Mouse (Mus musculus): ENCODE measurements at regions not wholly inside any gene's neighbourhood (a gene's known extent, or its start where the extent isn't known, plus 50 kb on each side); places are given as distances from the start of the nearest gene placed in this dataset.

GRCm38 (mm10) chr10:122566601-122567000, 112.0 kb upstream of the Ppm1h start:
- H3K4me2 ChIP-seq (replicated peaks), result no peak overlapping the region
- H3K4me1 ChIP-seq, result no peaks in the 10 kb centered on the region
- H3K9me3 ChIP-seq (replicated peaks), result no peaks in the 10 kb centered on the region
- WGBS, result 61% methylated on average over 4 of the region's 4 CpGs
- H3K9ac ChIP-seq, result no peak overlapping the region
- H3K27me3 ChIP-seq, result no peaks in the 10 kb centered on the region
- ATAC-seq (ENCODE audit: insufficient number of reproducible peaks, low FRiP score, low TSS enrichment, low read depth), result no peak
- no peak overlapping the region for H3K4me3 ChIP-seq (replicated peaks)
- H3K27ac ChIP-seq (replicated peaks), result no peak overlapping the region
- H3K36me3 ChIP-seq, result no peaks in the 10 kb centered on the region

GRCm38 (mm10) chr10:122569546-122570202, 108.9 kb upstream of the Ppm1h start:
- Histone ChIP-seq H3K27me3 (no peaks in the 10 kb centered on the region), H3K4me2 (replicated peaks) (no peak overlapping the region), H3K9me3 (replicated peaks) (no peaks in the 10 kb centered on the region), H3K4me3 (replicated peaks) (no peak overlapping the region), H3K9ac (no peak overlapping the region), H3K36me3 (no peaks in the 10 kb centered on the region), H3K27ac (replicated peaks) (no peak overlapping the region), H3K4me1 (no peaks in the 10 kb centered on the region)
- WGBS, result 75% methylated on average over 13 of the region's 13 CpGs
- no peak for ATAC-seq (ENCODE audit: insufficient number of reproducible peaks, low FRiP score, low TSS enrichment, low read depth)

- Histone ChIP-seq H3K4me3 (replicated peaks) (no peak overlapping the region), H3K36me3 (no peaks in the 10 kb centered on the region), H3K9me3 (replicated peaks) (no peaks in the 10 kb centered on the region), H3K9ac (no peak overlapping the region), H3K4me1 (no peaks in the 10 kb centered on the region), H3K4me2 (replicated peaks) (no peak overlapping the region), H3K27ac (replicated peaks) (no peak overlapping the region; the same call in 1 of the 2 replicates), H3K27me3 (no peaks in the 10 kb centered on the region)
- no peak for ATAC-seq (ENCODE audit: insufficient number of reproducible peaks, low FRiP score, low TSS enrichment, low read depth)
- WGBS, result 23% methylated on average over 13 of the region's 13 CpGs
Observed at GRCm38 (mm10) chr10:122570909-122571551, 107.5 kb upstream of the Ppm1h start.

- Histone ChIP-seq H3K9me3 (replicated peaks) (no peaks in the 10 kb centered on the region), H3K9ac (no peak overlapping the region), H3K27ac (replicated peaks) (no peak overlapping the region), H3K27me3 (no peaks in the 10 kb centered on the region), H3K36me3 (no peaks in the 10 kb centered on the region), H3K4me3 (replicated peaks) (no peak overlapping the region), H3K4me2 (replicated peaks) (no peak overlapping the region), H3K4me1 (no peaks in the 10 kb centered on the region)
- no peak for ATAC-seq (ENCODE audit: insufficient number of reproducible peaks, low FRiP score, low TSS enrichment, low read depth)
- WGBS, result 88% methylated on average over 8 of the region's 8 CpGs
Observed at GRCm38 (mm10) chr10:122576171-122577063, 102.1 kb upstream of the Ppm1h start.

GRCm38 (mm10) chr10:122578209-122579001, 100.2 kb upstream of the Ppm1h start:
- Histone ChIP-seq H3K4me2 (replicated peaks) (no peak overlapping the region), H3K27me3 (no peaks in the 10 kb centered on the region)

GRCm38 (mm10) chr10:122581096-122581495, 97.5 kb upstream of the Ppm1h start:
- Histone ChIP-seq H3K36me3 (no peaks in the 10 kb centered on the region), H3K27me3 (no peaks in the 10 kb centered on the region), H3K4me1 (no peaks in the 10 kb centered on the region), H3K9ac (no peak overlapping the region), H3K27ac (replicated peaks) (no peak overlapping the region), H3K4me2 (replicated peaks) (no peak overlapping the region), H3K4me3 (replicated peaks) (no peak overlapping the region), H3K9me3 (replicated peaks) (no peaks in the 10 kb centered on the region)
- 86% methylated on average over 7 of the region's 7 CpGs for WGBS
- ATAC-seq (ENCODE audit: insufficient number of reproducible peaks, low FRiP score, low TSS enrichment, low read depth), result no peak

More at GRCm38 (mm10) chr10:122578209-122579001, 100.2 kb upstream of the Ppm1h start:
- H3K36me3 ChIP-seq, result no peaks in the 10 kb centered on the region
- ATAC-seq (ENCODE audit: insufficient number of reproducible peaks, low FRiP score, low TSS enrichment, low read depth), result no peak
- H3K4me3 ChIP-seq (replicated peaks), result no peak overlapping the region
- no peaks in the 10 kb centered on the region for H3K4me1 ChIP-seq
- no peaks in the 10 kb centered on the region for H3K9me3 ChIP-seq (replicated peaks)
- no peak overlapping the region for H3K9ac ChIP-seq
- 56% methylated on average over 24 of the region's 24 CpGs for WGBS
- H3K27ac ChIP-seq (replicated peaks), result no peak overlapping the region

- Histone ChIP-seq H3K36me3 (no peaks in the 10 kb centered on the region), H3K9me3 (replicated peaks) (no peaks in the 10 kb centered on the region), H3K9ac (no peak overlapping the region), H3K27me3 (no peaks in the 10 kb centered on the region), H3K27ac (replicated peaks) (no peak overlapping the region), H3K4me3 (replicated peaks) (no peak overlapping the region), H3K4me1 (no peaks in the 10 kb centered on the region), H3K4me2 (replicated peaks) (no peak overlapping the region)
- WGBS, result 56% methylated on average over 3 of the region's 3 CpGs
- no peak for ATAC-seq (ENCODE audit: insufficient number of reproducible peaks, low FRiP score, low TSS enrichment, low read depth)
Observed at GRCm38 (mm10) chr10:122587541-122587940, 91.0 kb upstream of the Ppm1h start.

GRCm38 (mm10) chr10:122599511-122599910, 79.1 kb upstream of the Ppm1h start:
- Histone ChIP-seq H3K9me3 (replicated peaks) (no peaks in the 10 kb centered on the region), H3K27ac (replicated peaks) (no peak overlapping the region), H3K4me2 (replicated peaks) (no peak overlapping the region), H3K9ac (no peak overlapping the region), H3K36me3 (no peaks in the 10 kb centered on the region), H3K4me3 (replicated peaks) (no peak overlapping the region), H3K4me1 (no peaks in the 10 kb centered on the region), H3K27me3 (no peaks in the 10 kb centered on the region)
- ATAC-seq (ENCODE audit: insufficient number of reproducible peaks, low FRiP score, low TSS enrichment, low read depth), result no peak
- WGBS, result 83% methylated on average over 2 of the region's 2 CpGs

GRCm38 (mm10) chr10:122602394-122602793, 76.2 kb upstream of the Ppm1h start:
- Histone ChIP-seq H3K9me3 (replicated peaks) (no peaks in the 10 kb centered on the region), H3K4me3 (replicated peaks) (no peak overlapping the region), H3K36me3 (no peaks in the 10 kb centered on the region), H3K4me1 (no peaks in the 10 kb centered on the region), H3K9ac (no peak overlapping the region), H3K4me2 (replicated peaks) (no peak overlapping the region), H3K27ac (replicated peaks) (no peak overlapping the region), H3K27me3 (no peaks in the 10 kb centered on the region)
- 34% methylated on average over 6 of the region's 6 CpGs for WGBS
- ATAC-seq (ENCODE audit: insufficient number of reproducible peaks, low FRiP score, low TSS enrichment, low read depth), result no peak

- H3K9ac ChIP-seq, result no peak overlapping the region
- H3K9me3 ChIP-seq (replicated peaks), result no peaks in the 10 kb centered on the region
- no peak overlapping the region for H3K27ac ChIP-seq (replicated peaks)
- WGBS, result 24% methylated on average over 1 of the region's 1 CpGs
- no peak for ATAC-seq (ENCODE audit: insufficient number of reproducible peaks, low FRiP score, low TSS enrichment, low read depth)
- H3K4me1 ChIP-seq, result no peaks in the 10 kb centered on the region
- H3K36me3 ChIP-seq, result no peaks in the 10 kb centered on the region
- no peak overlapping the region for H3K4me3 ChIP-seq (replicated peaks)
- H3K27me3 ChIP-seq, result no peaks in the 10 kb centered on the region
- no peak overlapping the region for H3K4me2 ChIP-seq (replicated peaks)
Observed at GRCm38 (mm10) chr10:122603960-122604359, 74.6 kb upstream of the Ppm1h start.

- Histone ChIP-seq H3K9me3 (replicated peaks) (no peaks in the 10 kb centered on the region), H3K4me2 (replicated peaks) (no peak overlapping the region), H3K36me3 (no peaks in the 10 kb centered on the region), H3K4me3 (replicated peaks) (no peak overlapping the region), H3K27ac (replicated peaks) (no peak overlapping the region), H3K9ac (no peak overlapping the region), H3K27me3 (no peaks in the 10 kb centered on the region), H3K4me1 (no peaks in the 10 kb centered on the region)
- no peak for ATAC-seq (ENCODE audit: insufficient number of reproducible peaks, low FRiP score, low TSS enrichment, low read depth)
- WGBS, result 62% methylated on average over 2 of the region's 2 CpGs
Observed at GRCm38 (mm10) chr10:122613281-122613680, 65.3 kb upstream of the Ppm1h start.

Data from embryonic facial prominence, embryonic 15.5 days (tissue).